Mouse (Mus musculus) Patski (cell line): ENCODE measurements at regions not wholly inside any gene's neighbourhood (a gene's known extent, or its start where the extent isn't known, plus 50 kb on each side); places are given as distances from the start of the nearest gene placed in this dataset.

Experiments used
- ATAC-seq: fragments of 100-300 bp; one replicate; pipeline ENCODE4 v1.8.0; 2021
- CTCF ChIA-PET: fragments of 350-600 bp; sonication (Branson Sonifier 250); formaldehyde crosslinking; loops from one replicate; lab custom pipeline; 2022; ENCODE audit warnings: inconsistent platforms; lab: Charles Lee
- POLR2A ChIA-PET: fragments of 350-600 bp; sonication (Branson Sonifier 250); formaldehyde crosslinking; loops from one replicate; lab custom pipeline; 2022; ENCODE audit warnings: antibody characterized with exemption, inconsistent platforms; lab: Charles Lee
- DNase-seq: peaks from one replicate; pipeline ENCODE4 v3.0.0-alpha.2; 2011; ENCODE audit warnings: low read depth, low spot score
- H3K27me3 ChIP-seq: fragments of 371-371 bp; one replicate; pipeline ENCODE4 v1.5.1; 2021
- CTCF ChIP-seq: fragments of 100-300 bp; IDR thresholded peaks from one replicate; pipeline ENCODE4 v1.5.1; 2021
- in situ Hi-C: fragments of 300-500 bp; cut with MboI; formaldehyde crosslinking; loops from 3 replicates; pipeline ENCODE4 v1.11.1; 2018; ENCODE audit warnings: low pct_unique_long_range_greater_than_20kb, mixed read lengths

DNA sequence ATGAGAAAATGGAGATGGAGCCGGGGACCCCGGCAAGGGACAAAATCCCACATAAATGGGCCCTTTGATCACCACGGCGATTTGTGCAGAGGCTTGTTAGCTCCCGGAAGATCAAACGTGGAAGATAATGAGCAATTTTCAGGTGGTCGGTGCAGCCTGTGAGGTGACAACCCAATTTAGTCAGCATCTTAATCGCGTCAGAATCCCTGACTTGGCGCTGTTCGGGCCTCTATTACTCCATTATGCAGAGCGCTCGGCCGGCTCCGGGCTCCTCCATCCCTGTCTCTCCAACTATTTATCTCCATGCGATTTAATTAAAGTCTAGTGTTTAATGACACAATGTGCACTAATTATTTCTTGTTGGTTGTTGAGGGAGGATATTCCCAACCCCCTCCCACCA lies 66.1 kb upstream of the Igsf21 start:
- ATAC-seq (no peak), DNase-seq (no peak)
- no peak for TF ChIP-seq CTCF
- CTCF ChIA-PET, result no interaction called here
- H3K27me3 ChIP-seq, result no peaks in the 10 kb centered on the region
- POLR2A ChIA-PET, result interaction anchor here (0.5 kb wide), 1 partner anchor 913 kb away, joined by 6 read pairs; no protein-coding TSS in a partner anchor
- in situ Hi-C loops, result no loop called here

DNA sequence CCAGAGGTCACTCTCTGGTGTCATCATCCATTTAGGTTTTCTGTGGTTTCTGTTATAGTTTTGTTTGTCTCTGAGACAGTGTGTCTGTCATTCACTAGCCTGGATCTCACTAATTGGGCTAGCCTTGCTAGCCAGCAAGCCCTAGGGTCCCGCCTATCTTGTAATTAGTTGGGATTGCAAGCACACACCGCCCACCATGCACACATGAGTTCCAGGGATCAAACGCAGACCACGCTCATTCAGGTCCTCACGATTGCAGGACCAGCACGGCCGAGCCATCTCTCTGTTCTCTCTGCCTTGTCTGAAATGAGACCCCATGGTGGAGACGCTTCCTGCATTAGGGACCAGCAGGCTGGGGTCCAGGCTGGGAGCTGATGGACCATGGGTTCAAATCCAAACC lies 60.9 kb upstream of the Igsf21 start:
- no peaks in the 10 kb centered on the region for H3K27me3 ChIP-seq
- TF ChIP-seq CTCF, result no peak
- POLR2A ChIA-PET, result no interaction called here
- in situ Hi-C loops, result no loop called here
- ATAC-seq (no peak), DNase-seq (no peak)
- CTCF ChIA-PET, result no interaction called here

DNA sequence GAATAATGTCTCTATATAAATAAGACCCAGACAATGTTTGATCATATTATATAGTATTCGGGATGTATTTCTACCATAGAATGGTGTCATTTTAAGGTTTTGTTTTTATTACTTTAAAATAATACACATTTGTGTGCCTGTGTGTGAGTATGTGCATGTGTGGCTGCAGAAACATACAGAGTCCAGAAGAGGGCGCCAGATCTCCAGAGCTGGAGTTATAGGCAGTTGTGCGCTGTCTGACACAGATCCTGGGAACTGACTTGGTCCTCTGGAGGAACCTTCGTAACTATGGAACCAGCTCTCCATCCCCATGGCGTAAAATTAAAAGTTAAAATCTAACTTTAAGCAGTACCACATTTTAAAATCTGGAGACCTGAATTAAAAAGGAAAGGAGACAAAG lies 58.4 kb upstream of the Igsf21 start:
- no peak for ATAC-seq
- in situ Hi-C loops, result no loop called here
- peaks cover 3% of the 10 kb centered on the region for H3K27me3 ChIP-seq
- ChIA-PET CTCF (no interaction called here), POLR2A (no interaction called here)
- TF ChIP-seq CTCF, result no peak
- DNase-seq, result no peak

DNA sequence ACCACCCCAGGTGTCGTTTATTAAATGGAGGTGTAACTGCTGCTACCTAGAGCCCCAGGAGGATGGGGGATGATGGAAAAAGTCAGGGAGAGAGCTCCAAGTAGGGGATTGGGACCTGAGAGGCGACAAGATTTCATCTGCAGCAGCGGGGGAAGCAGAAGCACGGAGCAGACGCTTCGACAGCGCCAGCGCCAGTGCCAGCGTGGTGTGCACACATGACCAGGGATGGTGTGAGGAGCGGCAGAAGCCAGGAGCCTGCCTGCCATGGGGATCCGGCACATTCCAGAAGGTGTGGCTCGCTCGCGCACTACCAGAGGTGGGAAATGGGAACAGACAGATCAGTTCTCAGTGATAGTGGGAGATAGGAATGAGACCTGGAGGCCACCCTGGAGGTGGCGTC lies 55.1 kb upstream of the Igsf21 start:
- ATAC-seq (no peak), DNase-seq (no peak)
- H3K27me3 ChIP-seq, result peaks cover 3% of the 10 kb centered on the region
- no peak for TF ChIP-seq CTCF
- ChIA-PET POLR2A (no interaction called here), CTCF (no interaction called here)
- in situ Hi-C loops, result no loop called here

DNA sequence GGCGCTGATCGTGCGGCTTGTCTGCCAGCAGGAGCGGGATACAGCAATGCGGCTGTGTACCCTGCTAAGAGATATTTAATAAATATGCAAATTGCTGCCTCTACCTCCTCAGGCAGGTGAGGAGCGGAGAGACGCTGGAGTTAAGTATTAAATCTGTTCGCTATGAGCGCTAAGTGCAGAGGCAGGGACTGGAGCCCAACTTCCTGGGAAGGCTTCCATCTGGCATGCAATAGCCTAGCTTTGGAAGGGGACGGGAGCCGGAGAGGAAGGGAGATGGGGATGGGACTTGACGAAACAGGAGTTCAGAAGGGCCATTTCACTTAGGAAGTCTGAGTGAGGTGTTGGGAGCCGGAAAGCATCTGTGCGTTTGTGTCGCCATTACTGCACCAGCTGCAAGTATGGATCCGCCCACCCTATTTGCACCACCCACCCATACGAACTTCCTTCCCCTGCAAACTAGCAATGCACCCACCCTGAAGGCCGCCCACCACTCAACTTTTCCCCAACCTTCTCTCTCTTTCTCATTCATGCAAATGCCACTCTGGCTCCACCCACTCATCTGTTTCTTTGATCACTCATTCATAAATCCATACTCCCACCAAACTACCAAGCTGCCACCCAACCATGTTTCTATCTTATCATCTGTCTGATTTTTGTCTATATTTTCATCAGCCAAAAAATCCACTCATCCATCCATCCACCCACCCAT lies 51.5 kb upstream of the Igsf21 start:
- POLR2A ChIA-PET, result no interaction called here
- CTCF ChIA-PET, result no interaction called here
- ATAC-seq, result no peak
- DNase-seq, result no peak
- in situ Hi-C loops, result no loop called here
- peaks cover 3% of the 10 kb centered on the region for H3K27me3 ChIP-seq
- no peak for TF ChIP-seq CTCF
